Mouse (Mus musculus) heart, postnatal 14 days (tissue): ENCODE results near the gene Rab44. TPM values are rescaled to one million over a fixed set of nuclear protein-coding genes. Genes with fewer than 3 reads are reported as not detected.

ENCODE experiments used
- DNase-seq, 2 experiments: peaks; one replicate each; pipeline ENCODE4 v3.0.0; 2021 to 2022
- intact Hi-C: fragments of 180-260 bp; cut with DNase I; formaldehyde crosslinking; loops from one replicate; pipeline ENCODE4 v1.15.1; 2025
- total RNA-seq, 2 experiments: library from RNA; stranded (reverse); gene quantifications; 2 replicates each; pipeline ENCODE4 v1.2.3; 2021

The Rab44 gene
- total RNA-seq, 2 experiments from 2014 or later: 0.73 to 0.76 TPM

- intact Hi-C loops: no loop called here
- no peak for DNase-seq
These were observed 71.6 kb downstream of the Rab44 start for GRCm38 (mm10) chr17:29185376-29186046.

- intact Hi-C loops: no loop called here
- DNase-seq: no peak
These were observed 73.3 kb downstream of the Rab44 start for GRCm38 (mm10) chr17:29186989-29187859.

- intact Hi-C loops: no loop called here
- no peak for DNase-seq
These were observed 75.0 kb downstream of the Rab44 start for GRCm38 (mm10) chr17:29188989-29189388.

- intact Hi-C loops: no loop called here
- DNase-seq: no peak
These were observed 81.6 kb downstream of the Rab44 start for GRCm38 (mm10) chr17:29195579-29195978.

Other genes with a start within 250 kb of the Rab44 start
- under 1 TPM; 0.07 TPM for gene 4930539E08Rik, start 198.8 kb upstream of the Rab44 start, total RNA-seq
- gene Pxt1, start 170.3 kb upstream of the Rab44 start, total RNA-seq: under 1 TPM; 0.36 to 0.44 TPM
- gene Kctd20, start 162.2 kb upstream of the Rab44 start, total RNA-seq: 10 to 100 TPM; 59.5 to 62.6 TPM
- gene Stk38, start 106.2 kb upstream of the Rab44 start, total RNA-seq: 10 to 100 TPM; 47.6 to 48.8 TPM
- gene Srsf3, start 81.5 kb upstream of the Rab44 start, total RNA-seq: 100 to 1,000 TPM in 1 of 2 experiments, 10 to 100 TPM in 1; 99.7 to 120 TPM
- 100 to 1,000 TPM; 105 to 121 TPM for gene Cdkn1a, start 23.2 kb upstream of the Rab44 start, total RNA-seq
- 1 to 10 TPM; 2.3 to 3.9 TPM for gene Cpne5, start 124.0 kb downstream of the Rab44 start, total RNA-seq
- 10 to 100 TPM; 28.8 to 33.5 TPM for gene Ppil1, start 150.0 kb downstream of the Rab44 start, total RNA-seq
- gene BC004004, start 154.6 kb downstream of the Rab44 start, total RNA-seq: 100 to 1,000 TPM; 189 to 195 TPM
- 10 to 100 TPM; 34.3 to 47.8 TPM for gene Pi16, start 203.5 kb downstream of the Rab44 start, total RNA-seq
- gene Mtch1, start 233.8 kb downstream of the Rab44 start, total RNA-seq: 100 to 1,000 TPM; 272 to 279 TPM
- gene Fgd2, start 246.8 kb downstream of the Rab44 start, total RNA-seq: 1 to 10 TPM; 2.3 to 2.9 TPM